Comparison of ENCODE assay signal across 8 mouse cellular contexts in genomic region chr17:49394836-49395235, GRCm38 (mm10). TPM values are rescaled to one million over a fixed set of nuclear protein-coding genes. Genes with fewer than 3 reads are reported as not detected.
DNase-seq lines count a peak whose midpoint lies in the region.

No protein-coding gene starts in this region.

- peak; percentile 20 for DNase-seq in cerebellum, adult 9-10 months
- DNase-seq in cerebellum, adult 11-12 months, result no peak
- peak; percentile 23 to 27 for DNase-seq in layer of hippocampus, postnatal 10 days (ENCODE audit: low spot score in 2 of 2)
- no peak for DNase-seq in layer of hippocampus, adult 9-11 months
- DNase-seq in 3T3-L1 (ENCODE audit: low read depth, low spot score), result peak; percentile 48
- peak; percentile 9 for DNase-seq in fibroblast of lung, adult 2 months (ENCODE audit: low read depth)
- no peak for DNase-seq in ovary, postnatal 10 days (ENCODE audit: low spot score)
- DNase-seq in natural killer cell, adult 2 months (ENCODE audit: low spot score in 2 of 2), result no peak

RNA-seq across cellular contexts. Expression of gene Mocs1, which starts 33.3 kb away (rescaled TPM):
- total RNA-seq in layer of hippocampus, postnatal 10 days (2021), result 10 to 100 TPM; 12.7 to 13.4 TPM

Comparison
In these comparisons a context has a peak if more than half of its experiments do, and no peak if none do; other contexts are left out.
1. DNase-seq: peak in cerebellum, adult 9-10 months (single experiment), layer of hippocampus, postnatal 10 days (2 of 2), 3T3-L1 (single experiment) and fibroblast of lung, adult 2 months (single experiment); none in cerebellum, adult 11-12 months (single experiment), layer of hippocampus, adult 9-11 months (single experiment), ovary, postnatal 10 days (single experiment) and natural killer cell, adult 2 months (0 of 2).